Mouse (Mus musculus) brain, embryonic 14.5 days (tissue): ENCODE results near the gene Alkbh7.

Experiments
- CTCF ChIP-seq: fragments of 200-500 bp; IDR thresholded peaks from 2 replicates; pipeline ENCODE4 v1.5.1; 2012; ENCODE audit warnings: inconsistent platforms, mild to moderate bottlenecking, moderate library complexity, borderline replicate concordance; ENCODE audit not compliant: insufficient read depth, insufficient read length; ENCODE audit errors: extremely low read depth
- POLR2A ChIP-seq: fragments of 200-500 bp; IDR thresholded peaks from 2 replicates; pipeline ENCODE4 v1.6.1; 2012; ENCODE audit warnings: mild to moderate bottlenecking, inconsistent platforms, borderline replicate concordance; ENCODE audit not compliant: poor library complexity, insufficient read depth, insufficient read length, severe bottlenecking; ENCODE audit errors: extremely low read depth

DNA sequence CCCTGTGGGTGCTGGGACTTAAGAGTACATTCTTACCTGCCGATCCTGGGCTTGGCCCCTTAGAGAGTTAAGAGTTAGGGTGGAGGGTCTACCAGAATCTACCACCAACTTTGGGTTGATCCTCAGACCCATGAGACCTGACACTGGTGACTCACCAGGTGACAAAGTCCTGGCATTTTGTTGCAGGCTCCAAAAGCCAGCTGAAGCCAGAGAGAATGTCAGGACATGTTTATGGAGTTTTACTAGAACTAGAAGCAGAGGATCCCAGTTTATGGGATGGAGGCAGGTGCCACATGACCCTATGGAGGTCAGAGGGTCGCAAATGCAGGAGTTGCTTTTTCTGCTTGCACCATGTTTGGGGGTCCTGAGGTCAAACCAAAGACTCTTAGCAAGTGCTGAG lies 633 bp upstream of the Alkbh7 start:
- TF ChIP-seq CTCF: no peak
- TF ChIP-seq POLR2A: no peak
